Mouse (Mus musculus): ENCODE data around the gene Ntn5. TPM values are rescaled to one million over a fixed set of nuclear protein-coding genes. Genes with fewer than 3 reads are reported as not detected.
"Not testable (repeated sequence)": the region's sequence is repeated elsewhere in the genome, so short reads cannot be mapped to it uniquely, and the experiment has no call there.

Ntn5 gene
- polyA plus RNA-seq, 1 experiment from 2014 or later = 0.38 TPM

DNA sequence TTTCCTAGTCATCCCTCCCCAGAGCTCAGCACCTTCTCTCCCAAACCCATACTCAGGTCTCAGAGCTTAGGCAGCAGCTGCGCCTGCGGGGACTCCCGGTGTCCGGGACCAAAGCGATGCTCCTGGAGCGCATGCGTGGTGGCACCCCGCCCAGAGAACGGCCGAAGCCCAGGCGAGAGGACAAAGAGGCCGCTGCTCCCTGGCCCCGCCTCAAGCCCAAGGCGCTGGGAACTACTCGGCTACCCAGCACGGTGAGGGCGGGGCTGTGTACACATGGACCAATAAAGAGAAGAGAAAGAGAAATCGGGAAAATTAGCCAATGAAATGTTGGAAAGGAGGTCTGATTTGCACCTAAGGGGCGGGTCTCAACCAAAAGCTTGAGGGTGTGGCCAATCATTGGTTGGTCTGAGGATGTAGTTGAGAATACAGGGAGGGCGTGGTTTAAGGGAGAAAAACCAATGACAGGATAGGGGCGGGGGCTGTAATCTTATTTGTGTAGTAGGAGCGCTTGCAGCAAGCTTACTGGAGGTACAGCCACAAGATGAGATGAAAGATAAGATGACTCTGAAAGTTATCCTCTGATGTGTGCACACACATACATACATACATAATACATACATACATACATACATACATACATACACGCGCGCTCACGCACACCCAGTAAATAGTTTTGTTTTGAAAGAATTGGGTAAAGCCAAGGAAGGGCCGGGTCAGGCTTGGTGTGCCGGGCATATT, 40.2 kb upstream of the Ntn5 start:
- Histone ChIP-seq H3K36me3 (replicated peaks) (no peaks in the 10 kb centered on the region), H3K27ac (peak overlapping the region; percentile 96), H3K4me1 (peaks cover 52% of the 10 kb centered on the region), H3K4me3 (peak overlapping the region; percentile 59), H3K9me3 (no peaks in the 10 kb centered on the region), H3K27me3 (ENCODE audit: poor library complexity, severe bottlenecking) (peaks cover 23% of the 10 kb centered on the region)
- DNase-seq (ENCODE audit: extremely low spot score, low spot score) = peak; percentile 99
- under 1% methylated on average over 28 of the region's 28 CpGs for WGBS

DNA sequence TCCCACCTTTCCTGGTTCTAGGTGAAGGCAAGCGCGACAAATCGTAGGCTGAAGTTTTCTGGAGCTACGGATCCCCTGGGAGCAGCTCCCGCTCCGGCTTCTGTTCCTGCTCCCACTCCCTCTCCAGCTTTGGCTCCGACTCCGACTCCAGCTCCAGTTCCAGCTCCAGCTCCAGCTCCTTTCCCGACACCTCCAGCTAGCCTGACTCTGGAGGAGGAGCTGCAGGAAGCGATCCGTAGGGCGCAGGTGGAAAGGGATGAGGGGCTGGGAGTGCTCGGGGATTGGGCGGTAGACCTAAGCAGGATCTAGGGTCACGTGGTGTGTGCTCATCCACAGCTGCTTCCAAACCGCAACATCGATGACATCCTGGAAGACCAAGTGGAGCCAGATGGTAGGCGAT, 39.6 kb upstream of the Ntn5 start:
- Histone ChIP-seq H3K4me1 (peaks cover 49% of the 10 kb centered on the region), H3K4me3 (peak overlapping the region; percentile 59), H3K27me3 (ENCODE audit: poor library complexity, severe bottlenecking) (peaks cover 23% of the 10 kb centered on the region), H3K27ac (peak overlapping the region; percentile 96), H3K9me3 (no peaks in the 10 kb centered on the region), H3K36me3 (replicated peaks) (no peaks in the 10 kb centered on the region)
- peak; percentile 54 for DNase-seq (ENCODE audit: extremely low spot score, low spot score)
- WGBS = 3% methylated on average over 18 of the region's 18 CpGs

DNA sequence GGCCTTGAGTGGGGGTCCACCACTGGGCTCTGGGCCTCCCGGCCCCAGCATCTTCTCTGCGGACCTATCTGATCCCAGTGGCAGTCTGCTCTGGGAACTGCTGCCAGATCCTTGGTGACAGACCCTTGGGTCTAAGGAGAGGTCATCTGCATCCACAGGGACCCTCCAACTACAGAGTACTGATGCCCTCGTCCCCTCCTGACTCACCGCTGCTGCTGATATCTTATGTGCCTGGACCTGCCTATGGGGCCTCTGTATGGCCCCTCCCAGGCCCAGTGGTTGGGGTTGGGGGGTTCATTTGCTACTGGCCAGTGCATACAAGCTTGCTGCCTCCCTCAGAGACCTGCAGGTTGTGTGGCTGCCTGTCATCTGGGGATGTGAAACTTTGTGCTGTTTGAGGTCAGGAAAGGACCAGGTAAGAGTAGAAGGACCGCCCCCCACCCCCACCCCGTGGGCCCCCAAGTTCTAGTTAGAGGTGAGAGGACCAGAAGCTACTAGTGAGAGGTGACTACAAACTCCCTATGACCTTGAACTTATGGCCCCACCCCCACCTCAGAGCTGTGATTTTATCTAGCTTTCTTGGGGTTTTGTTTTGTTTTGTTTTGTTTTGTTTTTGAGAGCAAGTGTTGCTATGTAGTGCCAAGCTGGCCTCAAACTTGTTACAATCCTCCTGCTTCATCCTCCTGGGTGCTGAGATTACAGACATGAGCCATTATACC, 38.8 kb upstream of the Ntn5 start:
- Histone ChIP-seq H3K27me3 (ENCODE audit: poor library complexity, severe bottlenecking) (peaks cover 15% of the 10 kb centered on the region), H3K9me3 (no peaks in the 10 kb centered on the region), H3K36me3 (replicated peaks) (no peaks in the 10 kb centered on the region), H3K27ac (peak overlapping the region; percentile 96), H3K4me3 (peak overlapping the region; percentile 59), H3K4me1 (peaks cover 40% of the 10 kb centered on the region)
- WGBS = 63% methylated on average over 6 of the region's 6 CpGs
- no peak for DNase-seq (ENCODE audit: extremely low spot score, low spot score)

DNA sequence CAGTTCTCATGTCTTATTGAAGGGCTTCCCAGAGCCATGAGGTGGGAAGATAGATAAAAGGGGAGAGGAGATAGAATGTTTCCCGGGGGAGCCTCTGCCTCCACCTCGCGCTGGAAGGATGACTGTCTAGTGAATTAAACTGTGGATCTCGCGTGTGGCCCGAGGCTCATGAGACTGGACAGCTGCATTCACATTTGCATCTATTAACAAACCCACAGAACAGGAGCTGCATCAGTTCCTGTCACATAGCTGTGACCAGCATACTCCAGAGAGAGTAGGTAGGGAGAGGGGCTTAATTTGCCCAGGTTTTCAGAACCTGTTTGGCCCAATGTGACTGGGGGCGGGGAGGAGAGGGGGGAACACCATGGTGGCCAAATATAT, 38.2 kb upstream of the Ntn5 start:
- Histone ChIP-seq H3K36me3 (replicated peaks) (no peaks in the 10 kb centered on the region), H3K9me3 (no peaks in the 10 kb centered on the region), H3K4me3 (no peak overlapping the region), H3K27ac (no peak overlapping the region), H3K4me1 (peaks cover 36% of the 10 kb centered on the region), H3K27me3 (ENCODE audit: poor library complexity, severe bottlenecking) (peaks cover 9% of the 10 kb centered on the region)
- DNase-seq (ENCODE audit: extremely low spot score, low spot score) = no peak
- WGBS = 89% methylated on average over 7 of the region's 7 CpGs

DNA sequence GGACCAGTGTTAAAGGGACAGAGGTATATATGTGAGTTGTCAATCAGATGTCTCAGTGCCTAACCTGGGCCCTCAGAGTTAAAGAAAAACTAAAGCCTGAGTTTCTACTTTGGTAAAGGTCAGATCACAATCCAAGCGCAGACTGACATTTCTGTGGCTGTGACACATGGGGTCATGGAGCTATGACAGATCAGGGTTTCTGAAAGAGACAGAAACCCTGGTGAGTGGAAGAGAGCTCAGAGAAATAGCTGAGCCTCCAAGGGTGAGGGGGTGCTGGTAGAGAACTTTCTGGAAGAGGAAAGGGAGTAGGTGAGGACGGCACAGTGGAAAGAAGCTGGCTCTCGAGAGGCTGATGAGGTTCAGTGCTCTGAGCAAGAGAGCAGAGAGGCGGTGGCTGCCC, 37.2 kb upstream of the Ntn5 start:
- peaks cover 30% of the 10 kb centered on the region for H3K4me1 ChIP-seq
- no peak overlapping the region for H3K4me3 ChIP-seq
- no peak overlapping the region for H3K27ac ChIP-seq
- 79% methylated on average over 4 of the region's 4 CpGs for WGBS
- H3K9me3 ChIP-seq = no peaks in the 10 kb centered on the region
- no peaks in the 10 kb centered on the region for H3K36me3 ChIP-seq (replicated peaks)
- no peak for DNase-seq (ENCODE audit: extremely low spot score, low spot score)
- H3K27me3 ChIP-seq (ENCODE audit: poor library complexity, severe bottlenecking) = 0 out of 2 replicates have a peak, but pooled peaks cover under 1% of the 10 kb centered on the region

DNA sequence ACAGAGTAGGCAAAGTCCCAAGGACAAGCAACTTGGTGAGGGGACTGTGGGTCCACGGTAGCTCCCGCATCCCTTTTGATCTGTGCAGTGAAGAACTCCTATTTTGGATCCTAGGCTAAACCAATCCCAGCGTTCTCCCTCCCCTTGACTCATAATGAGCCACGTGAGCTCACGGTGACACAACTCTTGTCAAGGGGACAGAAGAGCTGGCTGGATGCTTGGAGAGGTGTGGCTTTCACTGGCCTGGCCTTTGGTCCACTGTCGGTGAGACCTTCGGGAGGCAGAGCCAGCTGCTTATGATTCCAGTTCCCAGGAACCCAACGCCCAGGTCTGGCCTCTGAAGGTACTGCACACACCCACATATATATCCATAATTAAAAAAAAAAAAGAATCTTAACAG, 34.5 kb upstream of the Ntn5 start:
- WGBS = 86% methylated on average over 8 of the region's 8 CpGs
- Histone ChIP-seq H3K4me3 (no peak overlapping the region), H3K4me1 (peaks cover 10% of the 10 kb centered on the region), H3K36me3 (replicated peaks) (no peaks in the 10 kb centered on the region), H3K27ac (no peak overlapping the region), H3K9me3 (no peaks in the 10 kb centered on the region), H3K27me3 (ENCODE audit: poor library complexity, severe bottlenecking) (no peaks in the 10 kb centered on the region)
- DNase-seq (ENCODE audit: extremely low spot score, low spot score) = no peak

DNA sequence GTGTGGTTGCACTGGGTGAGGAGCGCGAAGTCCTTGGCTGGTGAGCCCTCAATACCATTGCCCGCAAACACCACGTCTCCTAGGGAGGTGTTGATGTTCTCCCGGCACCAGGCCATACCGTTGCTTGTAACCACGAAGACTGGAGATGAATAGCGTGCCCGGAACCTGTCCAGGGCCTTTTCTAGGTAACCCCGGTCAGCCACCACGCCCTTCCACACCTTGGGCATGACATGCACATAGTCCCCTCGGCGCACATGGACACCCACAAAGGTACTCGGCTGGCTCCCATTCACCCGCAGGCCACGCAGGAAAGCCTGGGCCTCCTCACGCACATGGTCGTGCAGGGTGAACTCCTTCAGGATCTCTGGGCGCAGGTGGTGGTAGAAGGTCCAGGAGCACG, 33.3 kb upstream of the Ntn5 start:
- H3K4me1 ChIP-seq; DNase-seq (ENCODE audit: extremely low spot score, low spot score); H3K4me3 ChIP-seq; H3K27ac ChIP-seq; H3K9me3 ChIP-seq; H3K27me3 ChIP-seq (ENCODE audit: poor library complexity, severe bottlenecking); H3K36me3 ChIP-seq (replicated peaks): not testable (repeated sequence)
- 96% methylated on average over 20 of the region's 20 CpGs for WGBS

DNA sequence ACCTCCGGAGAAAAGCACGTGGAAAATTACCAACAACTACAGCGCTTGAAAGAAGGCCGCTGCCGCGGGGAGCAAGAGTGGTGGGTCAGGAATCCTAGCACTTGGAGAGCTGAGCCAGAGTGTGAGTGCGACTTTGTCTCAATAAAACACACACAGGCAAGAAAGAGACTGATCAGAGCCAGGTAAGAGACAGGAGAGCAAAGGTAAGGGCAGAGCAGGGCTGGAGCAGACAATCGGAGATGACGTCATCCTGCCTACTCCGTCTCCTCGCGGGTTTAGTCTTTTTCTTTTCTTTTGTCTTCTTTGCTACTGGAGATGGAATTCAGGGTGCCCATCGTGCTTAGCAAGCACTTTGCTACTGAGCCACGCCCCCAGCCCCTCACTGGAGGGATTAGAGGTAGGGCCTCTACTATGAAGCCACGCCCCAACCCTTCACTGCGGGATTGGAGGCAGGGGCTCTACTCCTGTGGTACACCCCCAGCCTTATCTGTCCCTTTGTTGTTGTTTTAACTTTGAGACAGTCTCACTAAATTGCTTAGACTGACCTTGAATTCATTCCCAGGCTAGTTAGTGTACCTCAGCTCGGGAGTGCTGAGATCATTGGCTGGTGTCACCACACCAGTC, 29.3 kb upstream of the Ntn5 start:
- peaks cover 20% of the 10 kb centered on the region for H3K4me1 ChIP-seq
- peak overlapping the region; percentile 28 for H3K4me3 ChIP-seq
- 28% methylated on average over 17 of the region's 17 CpGs for WGBS
- no peaks in the 10 kb centered on the region for H3K36me3 ChIP-seq (replicated peaks)
- no peak for DNase-seq (ENCODE audit: extremely low spot score, low spot score)
- H3K27me3 ChIP-seq (ENCODE audit: poor library complexity, severe bottlenecking) = no peaks in the 10 kb centered on the region
- peaks cover 10% of the 10 kb centered on the region for H3K9me3 ChIP-seq
- H3K27ac ChIP-seq = peak overlapping the region; percentile 63

DNA sequence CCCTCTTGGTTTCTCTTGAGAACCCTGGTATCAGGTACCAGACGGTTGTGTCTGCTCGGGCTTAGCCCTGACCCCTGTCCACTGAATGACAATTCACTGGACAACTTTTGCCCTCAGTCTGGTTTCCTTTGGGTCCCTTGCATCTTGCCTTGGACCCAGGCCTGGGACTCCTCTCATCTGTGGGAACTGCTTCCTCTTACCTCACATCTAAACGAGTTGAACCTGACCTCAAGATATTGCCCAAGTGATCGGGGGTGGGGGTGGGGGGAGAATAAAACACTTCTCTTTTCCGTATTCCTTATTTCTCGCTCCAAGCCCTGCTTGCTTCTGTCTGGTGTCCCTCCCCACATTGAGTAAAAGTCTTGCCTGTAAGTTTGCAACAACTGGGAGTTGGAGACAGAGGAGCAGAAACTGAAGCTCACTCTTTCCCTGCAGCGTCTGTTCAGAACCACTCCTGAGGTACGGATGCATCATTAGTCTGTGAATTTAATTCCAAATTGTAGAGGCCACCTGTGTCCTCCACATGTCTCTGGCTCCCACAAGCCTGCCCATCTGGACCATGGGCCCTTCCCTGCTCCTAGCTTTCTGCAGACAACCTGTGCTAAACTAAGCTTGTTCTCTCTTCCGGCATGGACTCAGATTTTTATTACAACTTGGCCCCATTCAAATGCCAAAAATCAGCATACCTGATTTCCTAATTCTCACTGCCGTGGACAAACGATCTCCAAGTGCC, 22.9 kb upstream of the Ntn5 start:
- peaks cover 10% of the 10 kb centered on the region for H3K9me3 ChIP-seq
- peaks cover 33% of the 10 kb centered on the region for H3K4me1 ChIP-seq
- no peak overlapping the region for H3K27ac ChIP-seq
- H3K36me3 ChIP-seq (replicated peaks) = no peaks in the 10 kb centered on the region
- no peak overlapping the region for H3K4me3 ChIP-seq
- 89% methylated on average over 11 of the region's 11 CpGs for WGBS
- no peak for DNase-seq (ENCODE audit: extremely low spot score, low spot score)
- no peaks in the 10 kb centered on the region for H3K27me3 ChIP-seq (ENCODE audit: poor library complexity, severe bottlenecking)

DNA sequence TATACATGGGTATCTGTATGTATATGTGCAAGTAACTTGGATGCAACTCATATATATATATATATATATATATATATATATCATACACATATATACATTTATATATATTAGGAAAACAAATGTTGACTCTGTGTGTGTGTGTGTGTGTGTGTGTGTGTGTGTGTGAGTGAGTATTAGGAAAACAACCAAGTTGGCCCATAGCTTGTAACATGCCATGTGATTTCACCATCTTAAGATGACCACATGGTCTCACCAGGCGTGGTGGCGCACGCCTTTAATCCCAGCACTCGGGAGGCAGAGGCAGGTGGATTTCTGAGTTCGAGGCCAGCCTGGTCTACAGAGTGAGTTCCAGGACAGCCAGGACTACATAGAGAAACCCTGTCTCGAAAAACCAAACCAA, 22.1 kb upstream of the Ntn5 start:
- not testable (repeated sequence) for H3K27me3 ChIP-seq (ENCODE audit: poor library complexity, severe bottlenecking); H3K27ac ChIP-seq; H3K4me3 ChIP-seq; H3K36me3 ChIP-seq (replicated peaks); DNase-seq (ENCODE audit: extremely low spot score, low spot score)
- 94% methylated on average over 6 of the region's 6 CpGs for WGBS
- Histone ChIP-seq H3K4me1 (peaks cover 31% of the 10 kb centered on the region), H3K9me3 (peaks cover 10% of the 10 kb centered on the region)

DNA sequence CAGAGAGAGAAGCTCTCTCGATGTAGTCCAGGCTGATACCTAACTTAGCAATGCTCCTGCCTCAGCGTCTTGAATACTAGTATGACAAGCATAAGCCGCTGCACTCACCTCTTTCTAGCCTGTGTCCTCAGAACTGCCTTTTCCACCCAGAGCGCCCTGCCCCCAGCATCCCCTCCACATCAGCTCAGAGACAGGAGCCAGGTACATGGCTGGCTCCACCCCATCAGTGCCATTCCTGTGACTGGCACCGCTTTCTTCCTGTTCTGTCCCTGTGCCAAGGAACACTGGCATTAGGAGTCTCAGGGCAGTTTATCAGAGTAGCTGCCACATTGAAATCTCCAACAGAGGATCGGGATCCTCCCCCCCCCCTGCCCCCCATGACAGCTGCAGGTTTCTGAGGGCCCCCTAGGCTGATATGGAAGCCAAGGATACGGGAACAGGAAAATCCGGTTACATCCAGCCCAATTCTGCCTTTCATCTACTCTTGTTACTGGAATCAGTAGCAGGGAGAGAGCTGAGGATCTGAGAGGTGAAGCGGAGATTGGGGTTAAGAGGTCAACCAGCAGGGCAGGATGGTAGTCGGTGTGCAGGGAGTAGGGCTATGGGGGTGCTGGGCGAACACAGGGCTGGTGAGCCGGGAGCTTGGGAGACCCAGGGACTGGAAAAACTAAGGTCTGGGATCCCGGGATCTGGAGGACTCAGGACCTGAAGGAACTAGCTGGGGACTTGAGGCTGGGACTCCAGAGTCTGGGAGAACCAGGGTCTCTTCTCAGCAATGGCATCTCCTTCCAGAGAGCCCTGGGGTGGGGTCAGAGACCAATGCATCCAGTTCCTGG, 18.3 kb upstream of the Ntn5 start:
- H3K9me3 ChIP-seq = peaks cover 3% of the 10 kb centered on the region; the same call in 1 of the 2 replicates
- peaks cover 31% of the 10 kb centered on the region for H3K4me1 ChIP-seq
- 62% methylated on average over 13 of the region's 13 CpGs for WGBS
- H3K36me3 ChIP-seq (replicated peaks) = no peaks in the 10 kb centered on the region
- no peak overlapping the region for H3K4me3 ChIP-seq
- no peaks in the 10 kb centered on the region for H3K27me3 ChIP-seq (ENCODE audit: poor library complexity, severe bottlenecking)
- no peak for DNase-seq (ENCODE audit: extremely low spot score, low spot score)
- H3K27ac ChIP-seq = no peak overlapping the region; the same call in 1 of the 2 replicates

DNA sequence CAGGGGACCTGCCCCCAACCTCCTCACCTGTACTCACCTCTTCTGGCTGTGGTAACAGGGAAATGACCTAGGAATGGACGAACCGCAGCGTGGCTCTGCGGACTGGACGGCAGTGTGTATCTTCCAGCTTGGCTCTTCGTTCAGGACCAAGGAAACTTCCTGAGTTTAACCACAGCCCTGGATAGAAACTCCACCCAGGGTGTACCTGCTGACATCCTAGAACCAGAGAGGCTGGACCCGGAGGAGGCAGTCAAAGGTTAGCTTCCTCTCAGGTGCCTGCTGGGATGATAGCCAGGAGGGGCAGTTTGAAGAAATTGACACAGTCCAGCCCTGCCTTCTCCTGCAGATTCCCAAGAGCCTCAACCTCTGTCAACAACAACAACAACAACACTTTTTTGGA, 17.7 kb upstream of the Ntn5 start, which contains the start of gene Fut2:
TSS of gene Fut2 (minus strand) at position 234 of the 400 bp plus-strand sequence.
- no peaks in the 10 kb centered on the region for H3K27me3 ChIP-seq (ENCODE audit: poor library complexity, severe bottlenecking)
- peaks cover 31% of the 10 kb centered on the region for H3K4me1 ChIP-seq
- H3K9me3 ChIP-seq = peaks cover 3% of the 10 kb centered on the region; the same call in 1 of the 2 replicates
- H3K4me3 ChIP-seq = no peak within 1 kb of the TSS
- 79% methylated on average over 7 of the region's 7 CpGs for WGBS
- no peak for DNase-seq (ENCODE audit: extremely low spot score, low spot score)
- H3K36me3 ChIP-seq (replicated peaks) = no peaks in the 10 kb centered on the region
- no peak within 1 kb of the TSS; the same call in 1 of the 2 replicates for H3K27ac ChIP-seq
